Mouse (Mus musculus) neural tube, embryonic 14.5 days (tissue): Measurements from ENCODE around the gene Fgr. TPM values are rescaled to one million over a fixed set of nuclear protein-coding genes. Genes with fewer than 3 reads are reported as not detected.

Experiments
- ATAC-seq: fragments of 200-750 bp; cut with Nextera tagmentation; 2 replicates; pipeline ENCODE4 v1.8.0; 2017; ENCODE audit warnings: low read depth, mild to moderate bottlenecking, moderate TSS enrichment, moderate library complexity
- H3K27ac ChIP-seq: fragments of 300-500 bp; sonication (generic); 2 replicates; pipeline ENCODE4 v1.5.1; 2014; ENCODE audit warnings: low read depth, mild to moderate bottlenecking, control low read depth, low read length, moderate library complexity, mixed read lengths
- H3K27me3 ChIP-seq: fragments of 300-500 bp; sonication (generic); 2 replicates; pipeline ENCODE4 v1.6.1; 2014; ENCODE audit warnings: low read length; ENCODE audit not compliant: control insufficient read depth, insufficient read depth
- H3K36me3 ChIP-seq: fragments of 300-500 bp; sonication (generic); 2 replicates; pipeline ENCODE4 v1.6.1; 2014; ENCODE audit warnings: low read length, mixed read lengths; ENCODE audit not compliant: control insufficient read depth, insufficient read depth
- H3K4me1 ChIP-seq: fragments of 300-500 bp; sonication (generic); 2 replicates; pipeline ENCODE4 v1.6.1; 2014; ENCODE audit warnings: low read length; ENCODE audit not compliant: control insufficient read depth, insufficient read depth
- H3K4me2 ChIP-seq: fragments of 300-500 bp; sonication (generic); 2 replicates; pipeline ENCODE4 v1.6.1; 2014; ENCODE audit warnings: mild to moderate bottlenecking, low read depth, low read length, control low read depth
- H3K4me3 ChIP-seq: fragments of 300-500 bp; sonication (generic); 2 replicates; pipeline ENCODE4 v1.5.1; 2014; ENCODE audit warnings: low read depth, low read length, control low read depth, mixed read lengths
- H3K9ac ChIP-seq: fragments of 300-500 bp; sonication (generic); replicated peaks from 2 replicates; pipeline ENCODE4 v1.6.1; 2014; ENCODE audit warnings: low read depth, mild to moderate bottlenecking, control low read depth, low read length, mixed read lengths
- H3K9me3 ChIP-seq: fragments of 300-500 bp; sonication (generic); 2 replicates; pipeline ENCODE4 v1.6.1; 2016; ENCODE audit warnings: low read length; ENCODE audit not compliant: control insufficient read depth
- WGBS: fragments of 180-500 bp; shearing (Covaris S2); extraction: QIAGEN DNeasy Blood & Tissue Kit; methylation state at CpG from one replicate; pipeline ENCODE4 v1.1.7; 2014; 5-methylcytosine and 5-hydroxymethylcytosine counted together
- polyA plus RNA-seq: library from polyadenylated mRNA; unstranded; fragments of >200 nt; fragmentation: Nextera tagmentation; extraction: Ambion mirVana; gene quantifications from 2 replicates; pipeline ENCODE4 v1.2.1, GENCODE M21; 2014

The Fgr gene
- polyA plus RNA-seq, 1 experiment from 2014 or later: not detected

DNA sequence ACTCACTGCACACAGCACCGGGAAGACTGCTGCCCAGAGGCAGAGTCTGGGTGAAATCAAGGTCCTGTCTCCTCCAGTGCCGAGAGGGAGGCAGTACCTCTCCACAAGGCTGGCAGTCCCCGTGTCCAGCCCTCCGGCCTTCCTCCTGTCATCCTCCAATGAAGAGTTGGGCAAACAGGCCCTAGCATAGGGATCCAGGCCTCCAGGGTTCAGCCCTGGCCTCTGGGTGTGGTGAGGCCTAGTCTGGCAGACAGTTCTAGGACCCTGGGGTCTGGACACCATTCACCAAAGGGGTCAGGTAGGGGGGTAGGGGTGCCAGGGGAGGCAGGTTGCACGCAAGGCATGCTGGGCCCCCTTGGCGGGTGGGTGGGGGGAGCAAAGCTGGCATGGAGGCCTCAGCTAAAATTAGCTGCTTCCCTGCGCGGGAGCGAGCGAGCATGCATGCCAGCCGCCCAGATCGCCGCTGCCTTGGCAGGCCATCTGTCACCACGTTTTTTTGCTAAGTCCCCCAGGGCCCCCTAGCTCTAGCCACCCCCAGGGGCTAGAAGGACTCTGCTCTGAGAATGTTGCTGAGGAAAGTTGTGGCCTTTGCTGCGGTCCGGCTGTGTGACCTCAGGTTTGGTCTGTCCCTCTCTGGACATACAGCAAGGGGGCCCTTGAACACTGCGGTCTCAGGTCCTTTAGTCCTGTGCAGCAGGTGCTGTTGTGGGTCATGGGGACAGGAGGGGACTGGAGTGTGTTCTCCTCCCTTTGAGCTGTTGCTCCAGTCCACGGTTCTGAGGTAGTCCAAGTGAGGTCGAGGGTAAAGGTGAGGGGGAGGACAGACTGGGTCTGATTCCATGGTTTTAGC, 75.4 kb downstream of the Fgr start:
- no peak overlapping the region for H3K4me2 ChIP-seq
- H3K27me3 ChIP-seq: no peaks in the 10 kb centered on the region
- H3K4me1 ChIP-seq: peaks cover 73% of the 10 kb centered on the region
- 56% methylated on average over 19 of the region's 19 CpGs for WGBS
- no peaks in the 10 kb centered on the region for H3K9me3 ChIP-seq
- no peak overlapping the region for H3K4me3 ChIP-seq
- no peak overlapping the region; the same call in 1 of the 2 replicates for H3K9ac ChIP-seq
- no peaks in the 10 kb centered on the region for H3K36me3 ChIP-seq
- H3K27ac ChIP-seq: peak overlapping the region; percentile 80
- no peak for ATAC-seq

DNA sequence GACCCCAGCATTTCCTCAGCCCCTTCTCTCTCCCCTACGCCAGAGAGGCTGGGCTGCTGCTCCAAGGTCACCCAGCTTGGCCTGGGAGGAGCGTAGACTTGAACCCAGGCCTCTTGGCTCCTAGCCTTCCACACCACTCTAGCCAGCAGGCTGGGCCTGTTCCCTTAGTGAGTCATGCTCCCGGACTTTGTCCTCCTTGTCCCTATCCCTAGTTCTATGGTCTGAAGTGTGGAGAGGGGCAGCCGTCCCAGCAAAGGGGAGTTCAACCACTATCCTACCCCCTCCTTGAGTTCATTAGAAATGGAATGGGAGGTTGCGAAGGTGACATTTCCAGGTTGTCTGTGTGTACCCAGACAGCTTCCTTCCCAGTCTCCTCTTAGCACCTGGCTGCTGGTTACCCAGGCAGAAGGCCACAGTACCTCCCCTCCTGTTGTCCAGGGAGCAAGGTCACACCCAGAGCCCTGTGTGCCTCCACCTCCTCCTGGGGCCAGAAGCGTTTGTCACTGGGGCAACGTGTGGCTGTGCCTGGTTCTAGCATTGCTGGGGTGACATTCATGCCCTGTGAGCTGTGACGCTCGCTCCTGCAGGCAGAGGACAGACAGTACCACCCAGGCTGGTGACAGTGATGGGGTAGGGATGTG, 76.4 kb downstream of the Fgr start:
- no peak overlapping the region for H3K4me2 ChIP-seq
- ATAC-seq: no peak
- H3K9me3 ChIP-seq: no peaks in the 10 kb centered on the region
- no peak overlapping the region for H3K4me3 ChIP-seq
- H3K9ac ChIP-seq: no peak overlapping the region
- no peak overlapping the region for H3K27ac ChIP-seq
- no peaks in the 10 kb centered on the region for H3K36me3 ChIP-seq
- H3K4me1 ChIP-seq: peaks cover 65% of the 10 kb centered on the region
- no peaks in the 10 kb centered on the region for H3K27me3 ChIP-seq
- 74% methylated on average over 9 of the region's 9 CpGs for WGBS

- no peak for ATAC-seq
- Histone ChIP-seq H3K4me1 (peaks cover 59% of the 10 kb centered on the region), H3K27me3 (no peaks in the 10 kb centered on the region), H3K36me3 (no peaks in the 10 kb centered on the region), H3K4me3 (no peak overlapping the region), H3K9ac (no peak overlapping the region), H3K9me3 (no peaks in the 10 kb centered on the region), H3K4me2 (no peak overlapping the region), H3K27ac (no peak overlapping the region)
- 96% methylated on average over 6 of the region's 6 CpGs for WGBS
These were observed 77.1 kb downstream of the Fgr start for GRCm38 (mm10) chr4:133050837-133051549.

- H3K27me3 ChIP-seq: no peaks in the 10 kb centered on the region
- no peak overlapping the region for H3K9ac ChIP-seq
- no peaks in the 10 kb centered on the region for H3K36me3 ChIP-seq
- no peak for ATAC-seq
- no peak overlapping the region for H3K4me2 ChIP-seq
- no peaks in the 10 kb centered on the region for H3K9me3 ChIP-seq
- no peak overlapping the region for H3K4me3 ChIP-seq
- peaks cover 59% of the 10 kb centered on the region for H3K4me1 ChIP-seq
- no peak overlapping the region; the same call in 1 of the 2 replicates for H3K27ac ChIP-seq
- 75% methylated on average over 14 of the region's 14 CpGs for WGBS
These were observed 77.6 kb downstream of the Fgr start for GRCm38 (mm10) chr4:133051550-133051865.

Other genes with a start within 250 kb of the Fgr start
- gene Xkr8, start 241.5 kb upstream of the Fgr start, polyA plus RNA-seq: 5.4 and 6.0 TPM in 2 replicates
- 0.27 and 0.39 TPM in 2 replicates for gene Smpdl3b, start 216.8 kb upstream of the Fgr start, polyA plus RNA-seq
- gene Rpa2, start 205.8 kb upstream of the Fgr start, polyA plus RNA-seq: 33.7 and 35.0 TPM in 2 replicates
- 0.11 and 1.1 TPM in 2 replicates for gene Themis2, start 177.7 kb upstream of the Fgr start, polyA plus RNA-seq
- gene Ppp1r8, start 130.9 kb upstream of the Fgr start, polyA plus RNA-seq: 47.9 and 52.6 TPM in 2 replicates
- gene Stx12, start 89.6 kb upstream of the Fgr start, polyA plus RNA-seq: 167 and 171 TPM in 2 replicates
- 31.4 and 32.1 TPM in 2 replicates for gene Fam76a, start 51.5 kb upstream of the Fgr start, polyA plus RNA-seq
- gene Ahdc1, start 37.2 kb downstream of the Fgr start, polyA plus RNA-seq: 12.2 and 13.1 TPM in 2 replicates
- 18.5 and 19.6 TPM in 2 replicates for gene Wasf2, start 156.4 kb downstream of the Fgr start, polyA plus RNA-seq
- 0.82 and 2.0 TPM in 2 replicates for gene Cd164l2, start 238.0 kb downstream of the Fgr start, polyA plus RNA-seq
- gene Gpr3, start 238.4 kb downstream of the Fgr start, polyA plus RNA-seq: 2.4 and 2.5 TPM in 2 replicates